Mouse (Mus musculus): ENCODE results near the gene Gm43738. TPM values are rescaled to one million over a fixed set of nuclear protein-coding genes. Genes with fewer than 3 reads are reported as not detected.

The Gm43738 gene
- polyA plus RNA-seq, 1 experiment from 2014 or later, result not detected

DNA sequence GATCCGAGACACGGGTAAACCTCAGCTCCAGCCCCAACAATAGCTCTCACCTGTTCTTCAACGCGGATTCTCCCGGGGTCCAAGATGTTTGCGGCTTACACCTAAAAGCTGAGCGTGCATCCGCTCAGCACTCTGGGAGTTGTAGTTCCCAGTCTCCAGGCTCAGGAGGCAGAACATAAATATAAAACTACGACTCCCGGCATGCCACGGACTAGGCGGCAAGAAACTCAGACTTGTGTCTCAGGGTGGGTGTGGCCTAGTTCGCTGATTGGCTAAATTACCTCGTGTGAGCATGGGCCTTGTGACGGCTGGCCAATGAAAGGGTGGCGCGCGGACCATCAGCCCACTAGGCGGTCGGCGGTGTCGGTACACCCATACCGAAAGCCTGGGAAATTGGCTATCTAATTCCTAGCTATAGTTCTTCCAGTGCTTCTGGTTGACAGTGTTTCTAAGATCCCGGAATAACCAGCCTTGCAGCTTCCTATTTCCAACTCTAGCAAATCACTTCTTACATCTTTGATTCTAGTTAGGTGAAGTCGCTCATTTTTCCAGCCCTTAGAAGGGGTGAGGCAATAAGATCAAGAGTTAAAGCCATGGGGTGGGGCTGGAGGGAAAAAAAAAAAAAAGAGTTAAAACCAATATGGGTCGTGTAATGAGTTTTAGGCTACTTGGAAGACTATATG, 1.1 kb upstream of the Gm43738 start, which contains the start of gene Fdps:
Gene Fdps, minus strand, starts transcription at position 148 of the 683 bp plus-strand sequence.
- Histone ChIP-seq H3K27me3 (no peaks in the 10 kb centered on the region), H3K9ac (peak within 1 kb of the TSS; percentile 67), H3K36me3 (peaks cover 26% of the 10 kb centered on the region), H3K4me3 (peak within 1 kb of the TSS; percentile 62), H3K4me2 (peak within 1 kb of the TSS; percentile 84), H3K27ac (peak within 1 kb of the TSS; percentile 82), H3K9me3 (no peaks in the 10 kb centered on the region), H3K4me1 (peaks cover 32% of the 10 kb centered on the region)
- WGBS, result under 1% methylated on average over 26 of the region's 26 CpGs
- ATAC-seq (ENCODE audit: insufficient number of reproducible peaks, low FRiP score, low TSS enrichment, low read depth), result peak; percentile 98

DNA sequence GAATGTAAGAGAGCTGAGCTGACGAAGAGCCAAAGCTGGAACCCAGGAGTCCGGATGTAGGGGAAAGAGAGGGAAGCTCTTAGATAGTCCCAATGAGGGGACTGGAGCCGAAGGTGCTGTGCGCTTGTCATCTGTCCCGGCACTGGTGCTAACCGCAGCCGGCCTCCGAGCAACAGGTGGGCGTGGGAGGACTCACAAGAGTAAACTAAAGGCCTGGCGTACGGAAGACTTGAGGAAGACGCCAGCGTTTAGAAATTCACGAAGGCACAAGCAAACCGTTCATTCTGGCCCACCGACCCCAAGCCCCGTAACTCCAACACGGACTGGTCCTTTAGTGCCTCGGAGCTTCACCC, 536 bp upstream of the Gm43738 start:
- H3K9ac ChIP-seq, result peak overlapping the region; percentile 67
- no peaks in the 10 kb centered on the region for H3K9me3 ChIP-seq
- peak overlapping the region; percentile 62 for H3K4me3 ChIP-seq
- WGBS, result 0% methylated on average over 19 of the region's 19 CpGs
- H3K4me1 ChIP-seq, result peaks cover 32% of the 10 kb centered on the region
- ATAC-seq (ENCODE audit: insufficient number of reproducible peaks, low FRiP score, low TSS enrichment, low read depth), result no peak
- peak overlapping the region; percentile 82 for H3K27ac ChIP-seq
- H3K36me3 ChIP-seq, result peaks cover 31% of the 10 kb centered on the region
- H3K27me3 ChIP-seq, result no peaks in the 10 kb centered on the region
- H3K4me2 ChIP-seq, result peak overlapping the region; percentile 84

DNA sequence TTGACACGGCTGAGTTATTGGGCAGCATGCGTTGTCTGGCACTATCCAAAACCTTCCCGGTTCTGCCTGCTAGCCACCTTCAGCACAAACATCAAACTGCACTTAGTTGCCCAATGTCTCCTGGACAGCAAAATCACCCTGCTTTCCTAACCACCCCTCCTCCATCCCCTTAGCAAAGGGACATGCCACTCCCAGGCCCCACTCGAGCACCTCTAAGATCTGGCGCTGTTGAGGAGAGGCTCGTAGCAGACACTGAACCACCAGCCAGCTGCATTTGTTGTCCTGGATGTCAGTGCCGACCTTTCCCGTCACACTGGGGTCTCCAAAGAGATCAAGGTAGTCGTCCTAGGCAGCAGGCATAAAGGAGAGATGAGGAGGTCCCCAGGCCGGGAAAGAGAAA, 6.9 kb downstream of the Gm43738 start:
- Histone ChIP-seq H3K9ac (no peak overlapping the region), H3K4me1 (peaks cover 32% of the 10 kb centered on the region), H3K4me3 (no peak overlapping the region), H3K36me3 (peaks cover 46% of the 10 kb centered on the region), H3K27me3 (peaks cover 11% of the 10 kb centered on the region; the same call in 1 of the 2 replicates), H3K4me2 (no peak overlapping the region), H3K27ac (no peak overlapping the region), H3K9me3 (no peaks in the 10 kb centered on the region)
- 79% methylated on average over 10 of the region's 10 CpGs for WGBS
- no peak for ATAC-seq (ENCODE audit: insufficient number of reproducible peaks, low FRiP score, low TSS enrichment, low read depth)

DNA sequence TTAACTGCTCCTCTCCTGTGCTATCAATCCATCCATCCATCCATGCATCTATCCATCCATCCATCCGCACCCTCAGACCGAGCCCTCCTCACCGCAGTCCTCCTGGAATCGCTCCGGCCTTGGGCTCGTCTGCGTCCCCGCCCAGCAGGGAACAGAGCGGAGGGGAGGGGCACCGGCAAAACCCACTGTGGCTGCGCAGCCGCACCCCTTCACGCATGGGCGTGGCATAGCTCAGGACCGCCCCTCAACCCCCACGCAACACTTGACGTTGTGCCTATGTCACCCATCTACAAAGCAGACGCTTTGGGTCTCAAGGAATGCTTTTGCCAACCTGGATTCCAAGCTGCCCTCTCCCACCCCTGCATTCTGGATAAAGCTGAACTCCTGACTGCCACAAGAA, 7.7 kb downstream of the Gm43738 start, which contains the start of gene Rusc1:
Gene Rusc1, minus strand, starts transcription at position 137 of the 400 bp plus-strand sequence.
- ATAC-seq (ENCODE audit: insufficient number of reproducible peaks, low FRiP score, low TSS enrichment, low read depth), result peak; percentile 62; the same call in 1 of the 2 replicates
- Histone ChIP-seq H3K36me3 (peaks cover 46% of the 10 kb centered on the region), H3K4me2 (peak within 1 kb of the TSS; percentile 97), H3K4me3 (peak within 1 kb of the TSS; percentile 65), H3K4me1 (peaks cover 39% of the 10 kb centered on the region), H3K27me3 (peaks cover 11% of the 10 kb centered on the region; the same call in 1 of the 2 replicates), H3K27ac (no peak within 1 kb of the TSS), H3K9ac (peak within 1 kb of the TSS; percentile 57), H3K9me3 (no peaks in the 10 kb centered on the region)
- under 1% methylated on average over 18 of the region's 18 CpGs for WGBS

DNA sequence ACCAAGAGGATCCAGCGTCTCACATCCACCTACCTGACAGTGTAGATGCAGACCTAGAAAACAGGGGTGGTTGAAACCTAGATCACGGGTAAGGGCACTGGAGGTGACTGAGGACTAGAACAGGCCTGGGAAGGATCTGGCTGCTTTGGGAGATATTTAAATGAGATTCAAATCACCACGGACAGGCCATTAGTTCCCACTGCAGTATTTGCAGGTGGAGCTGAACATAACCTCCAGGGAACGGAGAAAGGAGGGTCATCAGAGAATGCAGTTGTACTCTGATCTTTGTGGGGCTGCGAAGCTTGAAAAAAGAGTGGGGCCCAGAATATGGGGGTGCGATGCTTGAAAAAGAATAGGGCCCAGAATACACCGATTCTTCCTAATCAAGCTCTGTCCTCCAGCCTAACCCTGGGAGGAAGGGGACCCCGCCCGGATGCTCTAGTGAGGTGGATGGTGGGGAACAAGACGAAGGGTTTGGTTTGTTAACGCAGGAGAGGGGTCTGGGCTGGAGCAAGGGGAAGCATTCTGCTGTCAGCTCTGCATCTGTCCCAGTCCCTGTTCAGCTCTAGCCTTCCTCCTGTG, 8.3 kb downstream of the Gm43738 start:
- peak overlapping the region; percentile 65 for H3K4me3 ChIP-seq
- H3K27me3 ChIP-seq, result peaks cover 11% of the 10 kb centered on the region; the same call in 1 of the 2 replicates
- peaks cover 47% of the 10 kb centered on the region for H3K36me3 ChIP-seq
- H3K9me3 ChIP-seq, result no peaks in the 10 kb centered on the region
- peaks cover 45% of the 10 kb centered on the region for H3K4me1 ChIP-seq
- H3K27ac ChIP-seq, result no peak overlapping the region
- no peak for ATAC-seq (ENCODE audit: insufficient number of reproducible peaks, low FRiP score, low TSS enrichment, low read depth)
- H3K4me2 ChIP-seq, result peak overlapping the region; percentile 97
- H3K9ac ChIP-seq, result peak overlapping the region; percentile 57
- WGBS, result 20% methylated on average over 11 of the region's 11 CpGs

DNA sequence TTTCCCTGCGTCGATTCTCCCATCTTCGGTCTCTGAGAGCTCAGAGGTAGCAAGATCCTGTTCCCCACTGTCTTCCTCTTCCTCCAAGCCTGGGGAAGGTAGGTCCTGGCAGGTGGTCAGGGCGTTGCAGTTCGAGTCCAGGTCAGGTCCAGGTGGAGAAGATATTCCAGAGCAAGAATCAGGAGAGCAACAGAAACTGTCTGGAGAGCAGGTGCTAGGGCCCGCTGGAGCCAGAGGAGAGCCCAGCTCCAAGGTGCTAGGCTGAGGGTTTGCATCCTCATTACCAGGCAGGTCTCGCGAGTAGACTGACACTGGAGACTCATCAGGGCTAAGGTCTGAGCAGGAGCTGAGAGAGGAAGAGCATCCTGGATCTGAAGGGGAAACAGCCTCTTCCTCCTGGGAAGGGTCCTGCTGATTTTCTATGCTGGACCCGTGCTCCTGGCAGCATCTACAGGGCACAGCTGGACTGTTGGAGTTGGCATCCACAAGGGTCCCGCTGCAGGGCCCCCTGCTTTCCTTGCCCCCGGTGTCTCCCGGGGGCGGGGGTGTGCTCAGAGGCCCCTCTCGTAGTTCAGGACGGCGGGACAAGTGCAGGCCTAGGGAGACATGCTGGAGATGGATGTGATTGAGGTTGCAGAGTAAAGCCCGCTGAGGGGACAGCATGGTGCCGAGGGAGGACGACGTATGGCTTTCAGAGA, 8.9 kb downstream of the Gm43738 start:
- no peak for ATAC-seq (ENCODE audit: insufficient number of reproducible peaks, low FRiP score, low TSS enrichment, low read depth)
- peak overlapping the region; percentile 97 for H3K4me2 ChIP-seq
- peaks cover 44% of the 10 kb centered on the region for H3K36me3 ChIP-seq
- peak overlapping the region; percentile 93 for H3K27ac ChIP-seq
- H3K9ac ChIP-seq, result peak overlapping the region; percentile 57
- peak overlapping the region; percentile 65 for H3K4me3 ChIP-seq
- H3K9me3 ChIP-seq, result no peaks in the 10 kb centered on the region
- peaks cover 11% of the 10 kb centered on the region; the same call in 1 of the 2 replicates for H3K27me3 ChIP-seq
- peaks cover 47% of the 10 kb centered on the region for H3K4me1 ChIP-seq
- WGBS, result 13% methylated on average over 20 of the region's 20 CpGs

DNA sequence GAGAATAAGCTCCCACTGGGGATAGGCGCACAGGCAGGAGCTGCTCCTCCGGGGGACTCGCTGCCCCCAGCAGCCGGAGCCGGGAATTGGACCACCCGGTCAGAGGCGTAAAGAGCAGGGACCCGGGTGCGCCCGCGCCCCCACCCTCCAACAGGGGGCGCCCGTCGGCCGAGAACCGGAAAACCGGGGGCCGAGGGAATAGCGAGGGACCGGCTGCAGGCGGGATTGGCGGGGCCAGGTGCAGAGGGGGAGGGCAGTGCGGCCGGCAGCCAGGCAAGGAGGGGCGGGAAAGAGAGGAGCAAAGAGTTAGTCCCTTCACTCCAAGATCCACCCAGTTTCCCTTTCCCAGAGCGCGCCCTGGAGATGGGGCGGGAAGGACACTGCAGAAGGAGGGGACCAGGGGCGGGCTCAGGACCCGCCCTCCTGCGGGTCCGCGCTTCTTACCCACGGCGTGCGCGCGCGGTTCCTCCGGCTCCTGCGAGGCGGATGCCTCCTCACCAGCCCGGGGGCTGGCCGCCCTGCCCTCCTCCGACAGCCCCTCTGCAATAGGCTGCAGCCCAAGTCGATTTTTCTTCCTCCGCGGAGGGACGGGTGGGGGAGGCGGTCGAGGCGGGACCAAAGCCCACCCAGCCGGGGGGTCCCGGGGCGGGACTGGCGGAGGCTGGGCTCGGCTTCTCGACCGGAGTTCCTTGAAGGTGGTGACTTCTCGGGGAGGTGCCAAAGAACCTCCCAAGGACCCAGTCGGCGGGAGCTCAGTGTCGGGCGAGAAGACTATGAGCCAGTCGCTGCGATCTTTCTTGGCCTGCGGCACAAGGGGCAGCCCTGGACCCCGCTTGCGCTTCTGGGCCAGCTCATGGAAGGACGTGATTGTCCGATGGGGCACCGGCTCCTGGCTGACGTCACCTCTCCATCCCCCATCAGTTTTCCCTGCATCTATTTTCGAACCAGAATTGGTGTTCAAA, 9.9 kb downstream of the Gm43738 start:
- peaks cover 11% of the 10 kb centered on the region; the same call in 1 of the 2 replicates for H3K27me3 ChIP-seq
- peaks cover 50% of the 10 kb centered on the region for H3K4me1 ChIP-seq
- peaks cover 43% of the 10 kb centered on the region for H3K36me3 ChIP-seq

DNA sequence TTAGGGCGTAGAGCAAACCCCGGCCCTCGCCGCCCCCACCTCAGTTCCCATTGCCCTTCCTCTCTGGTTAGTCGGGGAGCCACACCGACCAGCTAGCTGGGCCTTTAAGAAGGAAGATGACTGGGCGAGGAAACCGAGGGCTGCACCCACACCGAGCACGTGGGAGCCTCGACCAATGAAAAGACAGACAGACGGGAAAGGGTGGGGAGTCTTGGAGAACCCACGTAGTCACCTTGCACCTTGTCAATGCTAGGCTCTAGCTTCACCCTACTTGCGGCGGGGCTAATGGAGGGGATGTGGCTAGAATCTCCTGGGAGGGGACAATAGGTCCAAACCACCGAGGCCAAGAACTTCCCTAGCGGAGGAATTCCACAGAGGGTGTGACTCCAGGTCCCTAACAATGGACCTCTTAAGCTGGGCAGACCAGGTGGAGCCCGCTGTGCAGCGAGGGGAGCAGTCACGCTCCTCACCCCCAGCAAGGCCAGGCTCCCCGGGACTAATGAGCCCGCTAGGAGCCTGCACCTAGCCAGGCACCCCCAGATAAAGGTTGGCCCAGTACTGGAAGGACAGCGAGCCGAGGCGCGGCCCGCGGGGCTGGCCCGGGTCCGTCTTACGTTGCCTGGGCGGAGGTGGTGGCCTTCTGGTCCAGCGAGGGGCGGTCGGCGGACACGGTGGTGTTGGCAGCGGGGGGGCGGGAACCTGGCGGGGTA, 10.9 kb downstream of the Gm43738 start:
- Histone ChIP-seq H3K4me1 (peaks cover 50% of the 10 kb centered on the region), H3K36me3 (peaks cover 39% of the 10 kb centered on the region), H3K4me3 (peak overlapping the region; percentile 65), H3K27ac (peak overlapping the region; percentile 93), H3K9ac (peak overlapping the region; percentile 57), H3K27me3 (peaks cover 11% of the 10 kb centered on the region; the same call in 1 of the 2 replicates), H3K4me2 (peak overlapping the region; percentile 97), H3K9me3 (no peaks in the 10 kb centered on the region)
- 1% methylated on average over 40 of the region's 40 CpGs for WGBS
- ATAC-seq (ENCODE audit: insufficient number of reproducible peaks, low FRiP score, low TSS enrichment, low read depth), result peak; percentile 73

More for the DNA sequence above, 9.9 kb downstream of the Gm43738 start:
- peak overlapping the region; percentile 57 for H3K9ac ChIP-seq
- peak; percentile 83 for ATAC-seq (ENCODE audit: insufficient number of reproducible peaks, low FRiP score, low TSS enrichment, low read depth)
- H3K4me3 ChIP-seq, result peak overlapping the region; percentile 65
- under 1% methylated on average over 70 of the region's 74 CpGs for WGBS
- peak overlapping the region; percentile 93 for H3K27ac ChIP-seq
- no peaks in the 10 kb centered on the region for H3K9me3 ChIP-seq
- H3K4me2 ChIP-seq, result peak overlapping the region; percentile 97

DNA sequence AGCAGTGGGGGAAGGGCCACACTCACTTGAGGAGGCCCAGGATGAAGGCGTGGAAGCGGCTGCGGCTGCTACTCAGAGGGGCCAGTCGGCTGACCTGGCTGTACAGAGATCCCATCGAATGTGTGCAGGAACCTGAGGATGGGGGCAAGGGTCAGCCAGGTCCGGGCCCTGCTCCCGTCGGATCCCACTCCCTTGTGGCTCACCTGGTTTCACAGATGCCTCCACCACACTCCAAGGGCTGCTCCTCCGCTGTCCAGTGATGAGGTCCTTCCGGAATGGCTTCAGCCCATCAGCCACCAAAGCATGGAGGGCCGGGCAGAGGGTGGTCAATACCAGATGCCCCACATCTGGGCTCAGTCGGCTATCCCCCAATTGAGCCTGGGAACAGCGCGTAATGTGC, 11.9 kb downstream of the Gm43738 start:
- Histone ChIP-seq H3K9me3 (no peaks in the 10 kb centered on the region), H3K27me3 (peaks cover 11% of the 10 kb centered on the region; the same call in 1 of the 2 replicates), H3K27ac (no peak overlapping the region), H3K4me1 (peaks cover 48% of the 10 kb centered on the region), H3K9ac (peak overlapping the region; percentile 24; the same call in 1 of the 2 replicates), H3K4me3 (peak overlapping the region; percentile 65), H3K4me2 (peak overlapping the region; percentile 97), H3K36me3 (peaks cover 36% of the 10 kb centered on the region)
- WGBS, result 58% methylated on average over 14 of the region's 14 CpGs
- no peak for ATAC-seq (ENCODE audit: insufficient number of reproducible peaks, low FRiP score, low TSS enrichment, low read depth)

DNA sequence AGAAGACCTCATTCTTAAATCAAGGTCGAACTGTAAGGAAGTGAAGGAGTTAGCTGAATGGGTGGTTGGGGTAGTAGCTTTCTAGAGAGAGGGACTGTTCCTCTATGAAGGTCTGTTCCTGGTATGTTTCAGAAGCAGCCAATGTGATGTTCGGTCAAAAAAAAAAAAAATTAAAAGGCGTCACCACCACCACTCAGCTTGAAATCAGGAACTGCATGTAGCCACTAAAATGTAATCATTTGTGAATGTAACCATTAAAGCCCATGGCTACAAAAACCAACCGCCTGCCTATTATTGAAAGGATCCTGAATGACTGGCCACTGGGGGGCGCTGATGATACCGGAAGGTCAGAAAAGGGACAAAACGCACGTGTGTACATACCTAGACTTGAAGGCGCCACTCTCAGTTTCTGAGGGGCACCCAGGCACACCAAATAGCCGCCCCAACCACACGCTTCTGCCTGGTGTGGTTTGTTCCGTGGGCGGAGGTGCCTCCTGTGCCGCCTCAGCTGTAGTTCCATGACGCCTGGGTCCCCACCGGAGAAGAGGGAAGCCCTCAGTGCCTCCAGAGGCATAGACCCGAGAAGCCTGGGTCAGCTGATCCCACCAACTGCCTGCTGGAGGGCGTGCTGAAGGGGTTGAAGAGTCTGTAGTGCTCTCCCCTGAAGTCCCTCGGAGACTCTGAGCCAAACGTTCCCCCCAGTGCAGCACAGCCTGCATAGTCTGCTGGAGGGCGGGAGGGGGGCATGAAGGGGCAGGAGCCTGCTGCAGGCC, 13.4 kb downstream of the Gm43738 start:
- H3K36me3 ChIP-seq, result peaks cover 37% of the 10 kb centered on the region

More for the DNA sequence above, 13.4 kb downstream of the Gm43738 start:
- no peak for ATAC-seq (ENCODE audit: insufficient number of reproducible peaks, low FRiP score, low TSS enrichment, low read depth)
- Histone ChIP-seq H3K9me3 (no peaks in the 10 kb centered on the region), H3K27ac (peak overlapping the region; percentile 33; the same call in 1 of the 2 replicates), H3K27me3 (peaks cover 5% of the 10 kb centered on the region; the same call in 1 of the 2 replicates), H3K4me1 (peaks cover 39% of the 10 kb centered on the region), H3K9ac (no peak overlapping the region), H3K4me2 (peak overlapping the region; percentile 31), H3K4me3 (peak overlapping the region; percentile 1; the same call in 1 of the 2 replicates)
- 17% methylated on average over 21 of the region's 21 CpGs for WGBS
